Mouse (Mus musculus) neural tube, embryonic 11.5 days (tissue): Measurements from ENCODE around the gene Ipo11. TPM values are rescaled to one million over a fixed set of nuclear protein-coding genes. Genes with fewer than 3 reads are reported as not detected.
"Not testable (repeated sequence)": the region's sequence is repeated elsewhere in the genome, so short reads cannot be mapped to it uniquely, and the experiment has no call there.

ENCODE experiments used
- ATAC-seq: fragments of 200-750 bp; cut with Nextera tagmentation; 2 replicates; pipeline ENCODE4 v1.8.0; 2017; ENCODE audit warnings: moderate number of reproducible peaks, mild to moderate bottlenecking, moderate TSS enrichment, moderate library complexity; ENCODE audit not compliant: insufficient read depth, low FRiP score, low TSS enrichment
- DNase-seq: peaks from one replicate; pipeline ENCODE4 v3.0.0-alpha.2; 2015; ENCODE audit warnings: low spot score
- H3K27ac ChIP-seq: fragments of 300-500 bp; sonication (generic); 2 replicates; pipeline ENCODE4 v1.5.1; 2014; ENCODE audit warnings: low read depth, mild to moderate bottlenecking, low read length
- H3K27me3 ChIP-seq: fragments of 300-500 bp; sonication (generic); 2 replicates; pipeline ENCODE4 v1.6.1; 2014; ENCODE audit warnings: mild to moderate bottlenecking, low read length, mixed read lengths; ENCODE audit not compliant: control insufficient read depth, insufficient read depth
- H3K36me3 ChIP-seq: fragments of 300-500 bp; sonication (generic); 2 replicates; pipeline ENCODE4 v1.6.1; 2014; ENCODE audit warnings: mild to moderate bottlenecking, low read length, moderate library complexity, mixed read lengths; ENCODE audit not compliant: control insufficient read depth, insufficient read depth
- H3K4me1 ChIP-seq: fragments of 300-500 bp; sonication (generic); 2 replicates; pipeline ENCODE4 v1.6.1; 2014; ENCODE audit warnings: low read length, mixed read lengths; ENCODE audit not compliant: control insufficient read depth, insufficient read depth
- H3K4me2 ChIP-seq: fragments of 300-500 bp; sonication (generic); 2 replicates; pipeline ENCODE4 v1.6.1; 2014; ENCODE audit warnings: low read depth, mild to moderate bottlenecking, moderate library complexity
- H3K4me3 ChIP-seq: fragments of 300-500 bp; sonication (generic); 2 replicates; pipeline ENCODE4 v1.5.1; 2014; ENCODE audit warnings: low read depth, low read length
- H3K9ac ChIP-seq: fragments of 300-500 bp; sonication (generic); 2 replicates; pipeline ENCODE4 v1.6.1; 2014; ENCODE audit warnings: mild to moderate bottlenecking, low read length
- H3K9me3 ChIP-seq: fragments of 300-500 bp; sonication (generic); 2 replicates; pipeline ENCODE4 v1.6.1; 2016; ENCODE audit warnings: low read length; ENCODE audit not compliant: control insufficient read depth
- WGBS: fragments of 180-500 bp; shearing (Covaris S2); extraction: QIAGEN DNeasy Blood & Tissue Kit; methylation state at CpG from one replicate; pipeline ENCODE4 v1.1.7; 2014; 5-methylcytosine and 5-hydroxymethylcytosine counted together
- polyA plus RNA-seq: library from polyadenylated mRNA; unstranded; fragments of >200 nt; fragmentation: Nextera tagmentation; extraction: Ambion mirVana; gene quantifications from 2 replicates; pipeline ENCODE4 v1.2.1, GENCODE M21; 2014

The Ipo11 gene
- polyA plus RNA-seq, 1 experiment from 2014 or later: 74.4 TPM

GRCm38 (mm10) chr13:106945518-106945917 is 8.8 kb upstream of the Ipo11 start:
- DNase-seq (no peak), ATAC-seq (no peak)
- Histone ChIP-seq H3K27me3 (no peaks in the 10 kb centered on the region), H3K9me3 (no peaks in the 10 kb centered on the region), H3K27ac (no peak overlapping the region), H3K4me2 (no peak overlapping the region), H3K4me3 (no peak overlapping the region), H3K9ac (no peak overlapping the region), H3K36me3 (peaks cover 3% of the 10 kb centered on the region; the same call in 1 of the 2 replicates), H3K4me1 (peaks cover 6% of the 10 kb centered on the region; the same call in 1 of the 2 replicates)
- WGBS: 86% methylated on average over 9 of the region's 9 CpGs

- no peak for ATAC-seq
Observed at GRCm38 (mm10) chr13:106942721-106943120, 6.0 kb upstream of the Ipo11 start.

GRCm38 (mm10) chr13:106941211-106941976 is 4.6 kb upstream of the Ipo11 start:
- no peak overlapping the region for H3K9ac ChIP-seq
- no peaks in the 10 kb centered on the region for H3K9me3 ChIP-seq
- 26% methylated on average over 7 of the region's 7 CpGs for WGBS
- no peak overlapping the region for H3K27ac ChIP-seq
- DNase-seq (peak; percentile 34), ATAC-seq (no peak)
- H3K4me1 ChIP-seq: no peaks in the 10 kb centered on the region
- no peaks in the 10 kb centered on the region for H3K36me3 ChIP-seq
- H3K4me2 ChIP-seq: no peak overlapping the region
- H3K4me3 ChIP-seq: no peak overlapping the region
- H3K27me3 ChIP-seq: no peaks in the 10 kb centered on the region

More at GRCm38 (mm10) chr13:106942721-106943120, 6.0 kb upstream of the Ipo11 start:
- Histone ChIP-seq H3K9me3 (no peaks in the 10 kb centered on the region), H3K9ac (no peak overlapping the region), H3K4me2 (no peak overlapping the region), H3K4me3 (no peak overlapping the region), H3K27me3 (no peaks in the 10 kb centered on the region), H3K27ac (no peak overlapping the region), H3K36me3 (no peaks in the 10 kb centered on the region), H3K4me1 (no peaks in the 10 kb centered on the region; the same call in 1 of the 2 replicates)
- 89% methylated on average over 1 of the region's 1 CpGs for WGBS
- no peak for DNase-seq

GRCm38 (mm10) chr13:106937138-106937472 is 347 bp upstream of the Ipo11 start:
- H3K4me1 ChIP-seq: peaks cover 4% of the 10 kb centered on the region; the same call in 1 of the 2 replicates
- H3K36me3 ChIP-seq: no peaks in the 10 kb centered on the region
- H3K4me3 ChIP-seq: peak overlapping the region; percentile 98
- H3K9ac ChIP-seq: no peak overlapping the region; the same call in 1 of the 2 replicates
- no peaks in the 10 kb centered on the region for H3K27me3 ChIP-seq
- 27% methylated on average over 7 of the region's 7 CpGs for WGBS
- ATAC-seq: no peak; the same call in 1 of the 2 replicates
- no peak overlapping the region for H3K27ac ChIP-seq
- DNase-seq: no peak
- H3K9me3 ChIP-seq: no peaks in the 10 kb centered on the region
- peak overlapping the region; percentile 41 for H3K4me2 ChIP-seq

- 10% methylated on average over 9 of the region's 9 CpGs for WGBS
- Histone ChIP-seq H3K27ac (no peak overlapping the region), H3K36me3 (no peaks in the 10 kb centered on the region), H3K9ac (peak overlapping the region; percentile 91), H3K4me1 (peaks cover 4% of the 10 kb centered on the region; the same call in 1 of the 2 replicates), H3K27me3 (no peaks in the 10 kb centered on the region), H3K4me2 (peak overlapping the region; percentile 69), H3K9me3 (no peaks in the 10 kb centered on the region), H3K4me3 (peak overlapping the region; percentile 98)
- no peak for DNase-seq
- no peak for ATAC-seq
Observed at GRCm38 (mm10) chr13:106935871-106936255, 895 bp downstream of the Ipo11 start.

- Histone ChIP-seq H3K9me3 (0 out of 2 replicates have a peak, but pooled peaks cover 5% of the 10 kb centered on the region), H3K27ac (no peak overlapping the region), H3K27me3 (no peaks in the 10 kb centered on the region), H3K36me3 (peaks cover 4% of the 10 kb centered on the region), H3K4me2 (no peak overlapping the region), H3K9ac (no peak overlapping the region), H3K4me1 (no peaks in the 10 kb centered on the region), H3K4me3 (no peak overlapping the region)
- no peak for ATAC-seq
- 96% methylated on average over 2 of the region's 2 CpGs for WGBS
- DNase-seq: no peak
Observed at GRCm38 (mm10) chr13:106929201-106929600, 7.6 kb downstream of the Ipo11 start.

- 95% methylated on average over 4 of the region's 4 CpGs for WGBS
- no peak overlapping the region for H3K9ac ChIP-seq
- no peak overlapping the region for H3K27ac ChIP-seq
- no peak overlapping the region for H3K4me2 ChIP-seq
- H3K27me3 ChIP-seq: no peaks in the 10 kb centered on the region
- ATAC-seq (no peak), DNase-seq (no peak)
- no peaks in the 10 kb centered on the region for H3K4me1 ChIP-seq
- no peak overlapping the region for H3K4me3 ChIP-seq
- H3K9me3 ChIP-seq: 0 out of 2 replicates have a peak, but pooled peaks cover 5% of the 10 kb centered on the region
- H3K36me3 ChIP-seq: peaks cover 4% of the 10 kb centered on the region
Observed at GRCm38 (mm10) chr13:106928296-106928695, 8.5 kb downstream of the Ipo11 start.

GRCm38 (mm10) chr13:106925921-106926320 is 10.8 kb downstream of the Ipo11 start:
- not testable (repeated sequence) for H3K9me3 ChIP-seq, H3K27me3 ChIP-seq, H3K27ac ChIP-seq, H3K36me3 ChIP-seq, H3K9ac ChIP-seq, ATAC-seq, H3K4me1 ChIP-seq, H3K4me2 ChIP-seq, H3K4me3 ChIP-seq, DNase-seq
- WGBS: 96% methylated on average over 3 of the region's 3 CpGs
